Mouse (Mus musculus) forelimb bud, embryonic 11.5 days (tissue): ENCODE measurements around the gene Ctrb1.

ENCODE experiments used
- DNase-seq: peaks from one replicate; pipeline ENCODE4 v3.0.0-alpha.2; 2012; ENCODE audit warnings: low read depth, low spot score

Ctrb1 gene

GRCm38 (mm10) chr8:111717488-111717792 lies 26.6 kb upstream of the Ctrb1 start:
- no peak for DNase-seq

GRCm38 (mm10) chr8:111716603-111717487 lies 26.0 kb upstream of the Ctrb1 start:
- no peak for DNase-seq

- no peak for DNase-seq
These were observed 24.7 kb upstream of the Ctrb1 start for GRCm38 (mm10) chr8:111715514-111715913.

GRCm38 (mm10) chr8:111714295-111714694 lies 23.5 kb upstream of the Ctrb1 start:
- DNase-seq: no peak

- no peak for DNase-seq
These were observed 23.0 kb upstream of the Ctrb1 start for GRCm38 (mm10) chr8:111713817-111714216.

GRCm38 (mm10) chr8:111713291-111713690 lies 22.5 kb upstream of the Ctrb1 start:
- no peak for DNase-seq

- peak; percentile 49 for DNase-seq
These were observed 21.8 kb upstream of the Ctrb1 start for GRCm38 (mm10) chr8:111712588-111712987.

GRCm38 (mm10) chr8:111712135-111712534 lies 21.3 kb upstream of the Ctrb1 start:
- no peak for DNase-seq

GRCm38 (mm10) chr8:111710777-111711485 lies 20.1 kb upstream of the Ctrb1 start:
- no peak for DNase-seq

GRCm38 (mm10) chr8:111709223-111709622 lies 18.4 kb upstream of the Ctrb1 start:
- DNase-seq: no peak

GRCm38 (mm10) chr8:111708265-111708664 lies 17.5 kb upstream of the Ctrb1 start:
- no peak for DNase-seq

- no peak for DNase-seq
These were observed 14.9 kb upstream of the Ctrb1 start for GRCm38 (mm10) chr8:111705699-111706098.

GRCm38 (mm10) chr8:111705222-111705621 lies 14.4 kb upstream of the Ctrb1 start:
- no peak for DNase-seq

GRCm38 (mm10) chr8:111704585-111704984 lies 13.8 kb upstream of the Ctrb1 start:
- DNase-seq: no peak

GRCm38 (mm10) chr8:111701380-111701779 lies 10.6 kb upstream of the Ctrb1 start:
- no peak for DNase-seq

GRCm38 (mm10) chr8:111700740-111701139 lies 9.9 kb upstream of the Ctrb1 start:
- DNase-seq: no peak

- no peak for DNase-seq
These were observed 9.4 kb upstream of the Ctrb1 start for GRCm38 (mm10) chr8:111700201-111700600.

GRCm38 (mm10) chr8:111699035-111699434 lies 8.2 kb upstream of the Ctrb1 start:
- no peak for DNase-seq

- DNase-seq: no peak
These were observed 6.8 kb upstream of the Ctrb1 start for GRCm38 (mm10) chr8:111697655-111698054.

- DNase-seq: no peak
These were observed 4.6 kb upstream of the Ctrb1 start for GRCm38 (mm10) chr8:111695441-111695840.

- DNase-seq: no peak
These were observed 2.5 kb upstream of the Ctrb1 start for GRCm38 (mm10) chr8:111693261-111693741.

- DNase-seq: no peak
These were observed 3.9 kb downstream of the Ctrb1 start for GRCm38 (mm10) chr8:111686881-111687280.

- DNase-seq: no peak
These were observed 8.3 kb downstream of the Ctrb1 start for GRCm38 (mm10) chr8:111682521-111682920.
